Mouse (Mus musculus) myocyte (in vitro differentiated cells): Measurements from ENCODE around the gene Lyst.

Experiments
- POLR2A ChIP-seq: IDR thresholded peaks from one replicate; pipeline ENCODE4 v1.6.1; 2011; ENCODE audit warnings: low read depth, mild to moderate bottlenecking, control low read depth, moderate library complexity; ENCODE audit not compliant: insufficient read length
- USF1 ChIP-seq: IDR thresholded peaks from one replicate; pipeline ENCODE4 v1.6.1; 2011; ENCODE audit warnings: low read depth, mild to moderate bottlenecking, control low read depth, moderate library complexity

GRCm38 (mm10) chr13:13780271-13780670, 190.1 kb downstream of the Lyst start:
- TF ChIP-seq POLR2A = no peak
- TF ChIP-seq USF1 = no peak
